Mouse (Mus musculus) CH12.LX (cell line): ENCODE data around the gene Rcan1. TPM values are rescaled to one million over a fixed set of nuclear protein-coding genes. Genes with fewer than 3 reads are reported as not detected.

Experiments used
- DNase-seq: peaks from one replicate; pipeline ENCODE4 v3.0.0-alpha.2; 2013; ENCODE audit errors: extremely low read depth
- H3K27ac ChIP-seq: 2 replicates; pipeline ENCODE4 v1.5.1; 2012; ENCODE audit warnings: low read depth, mild to moderate bottlenecking, control low read depth, moderate library complexity; ENCODE audit not compliant: insufficient read depth
- H3K27me3 ChIP-seq: replicated peaks from 2 replicates; pipeline ENCODE3; 2012; ENCODE audit warnings: inconsistent platforms
- H3K36me3 ChIP-seq, 2 experiments: replicated peaks in 1 of 2; 2 replicates each; pipeline versions ENCODE3 to v1.6.1; 2012; ENCODE audit warnings: inconsistent platforms in 1 of 2, low read length in 1 of 2, mild to moderate bottlenecking in 1 of 2, mixed read lengths in 1 of 2, moderate library complexity in 1 of 2; ENCODE audit not compliant: control insufficient read depth in 1 of 2, insufficient read depth in 1 of 2
- H3K4me1 ChIP-seq, 2 experiments: 2 replicates each; pipeline ENCODE4 v1.6.1; 2012; ENCODE audit warnings: inconsistent platforms in 1 of 2, moderate library complexity in 1 of 2; ENCODE audit not compliant: insufficient read depth in 2 of 2, control insufficient read depth in 1 of 2
- H3K4me2 ChIP-seq: 2 replicates; pipeline ENCODE4 v1.6.1; 2012; ENCODE audit warnings: low read depth, mild to moderate bottlenecking, control low read depth; ENCODE audit not compliant: poor library complexity, insufficient read depth, severe bottlenecking
- H3K4me3 ChIP-seq, 3 experiments: fragments of 150-350 bp in 1 of 3; sonication (generic) in 1 of 3; replicated peaks in 1 of 3; 2 replicates each; pipeline versions ENCODE3 to v1.5.1; 2011 to 2012; ENCODE audit warnings: low read depth in 2 of 3, low read length in 2 of 3, mild to moderate bottlenecking in 2 of 3, moderate library complexity in 2 of 3, control low read depth in 1 of 3, improper control_type of control experiment in 1 of 3, inconsistent platforms in 1 of 3, mixed read lengths in 1 of 3; ENCODE audit not compliant: poor library complexity in 1 of 3
- H3K79me2 ChIP-seq: replicated peaks from 2 replicates; pipeline ENCODE4 v1.6.1; 2012; ENCODE audit warnings: mild to moderate bottlenecking, moderate library complexity; ENCODE audit not compliant: control insufficient read depth, poor library complexity, insufficient read depth, severe bottlenecking; ENCODE audit errors: extremely low read depth
- H3K9ac ChIP-seq: 2 replicates; pipeline ENCODE4 v1.6.1; 2012; ENCODE audit warnings: low read depth, mild to moderate bottlenecking, control low read depth, moderate library complexity; ENCODE audit not compliant: insufficient read depth
- H3K9me3 ChIP-seq: replicated peaks from 2 replicates; pipeline ENCODE3; 2012; ENCODE audit warnings: low read length, inconsistent platforms, mixed read lengths
- CHD1 ChIP-seq: IDR thresholded peaks from 2 replicates; pipeline ENCODE4 v1.6.1; 2012; ENCODE audit warnings: low read depth, low read length, improper control_type of control experiment, inconsistent platforms
- CHD2 ChIP-seq: IDR thresholded peaks from 2 replicates; pipeline ENCODE4 v1.6.1; 2011; ENCODE audit warnings: low read length, improper control_type of control experiment
- CTCF ChIP-seq, 2 experiments: IDR thresholded peaks in 1 of 2; conservative IDR thresholded peaks in 1 of 2; 2 replicates each; pipeline ENCODE4 v1.5.1; 2011 to 2012; ENCODE audit warnings: low read depth in 2 of 2, low read length in 2 of 2, improper control_type of control experiment in 1 of 2, inconsistent platforms in 1 of 2, mild to moderate bottlenecking in 1 of 2, moderate library complexity in 1 of 2
- E2F4 ChIP-seq: IDR thresholded peaks from 2 replicates; pipeline ENCODE4 v1.6.1; 2011; ENCODE audit warnings: low read depth, low read length, improper control_type of control experiment; ENCODE audit not compliant: insufficient replicate concordance
- EP300 ChIP-seq: IDR thresholded peaks from 2 replicates; pipeline ENCODE4 v1.6.1; 2011; ENCODE audit warnings: low read length, improper control_type of control experiment
- HCFC1 ChIP-seq: IDR thresholded peaks from 2 replicates; pipeline ENCODE4 v1.6.1; 2012; ENCODE audit warnings: low read depth, mild to moderate bottlenecking, inconsistent platforms, low read length, improper control_type of control experiment
- IRF4 ChIP-seq: IDR thresholded peaks from 2 replicates; pipeline ENCODE4 v1.6.1; 2014; ENCODE audit warnings: low read depth, mild to moderate bottlenecking, inconsistent platforms, low read length, improper control_type of control experiment
- JUN ChIP-seq: IDR thresholded peaks from 2 replicates; pipeline ENCODE4 v1.6.1; 2011; ENCODE audit warnings: low read depth, mild to moderate bottlenecking, low read length, improper control_type of control experiment, moderate library complexity; ENCODE audit not compliant: insufficient read depth
- JUND ChIP-seq: conservative IDR thresholded peaks from 2 replicates; pipeline ENCODE4 v1.6.1; 2011; ENCODE audit warnings: low read depth, low read length, improper control_type of control experiment
- MAX ChIP-seq: IDR thresholded peaks from 2 replicates; pipeline ENCODE4 v1.6.1; 2011; ENCODE audit warnings: low read length, improper control_type of control experiment
- MEF2A ChIP-seq: IDR thresholded peaks from 2 replicates; pipeline ENCODE4 v1.6.1; 2014; ENCODE audit warnings: low read depth, mild to moderate bottlenecking, inconsistent platforms, low read length, improper control_type of control experiment, borderline replicate concordance
- MXI1 ChIP-seq: IDR thresholded peaks from 2 replicates; pipeline ENCODE4 v1.6.1; 2011; ENCODE audit warnings: mild to moderate bottlenecking, low read depth, low read length, improper control_type of control experiment
- NELFE ChIP-seq: IDR thresholded peaks from 2 replicates; pipeline ENCODE4 v1.6.1; 2011; ENCODE audit warnings: low read depth, low read length, improper control_type of control experiment
- POLR2A ChIP-seq: IDR thresholded peaks from 2 replicates; pipeline ENCODE4 v1.6.1; 2011; ENCODE audit warnings: low read depth, mild to moderate bottlenecking, improper control_type of control experiment, low read length
- RAD21 ChIP-seq: IDR thresholded peaks from 2 replicates; pipeline ENCODE4 v1.6.1; 2011; ENCODE audit warnings: low read depth, mild to moderate bottlenecking, low read length, improper control_type of control experiment, moderate library complexity
- SIN3A ChIP-seq: IDR thresholded peaks from 2 replicates; pipeline ENCODE4 v1.6.1; 2012; ENCODE audit warnings: low read length, improper control_type of control experiment, inconsistent platforms
- SMC3 ChIP-seq: IDR thresholded peaks from 2 replicates; pipeline ENCODE4 v1.6.1; 2011; ENCODE audit warnings: low read depth, low read length, improper control_type of control experiment
- TCF12 ChIP-seq: IDR thresholded peaks from 2 replicates; pipeline ENCODE4 v1.6.1; 2014; ENCODE audit warnings: low read depth, mild to moderate bottlenecking, inconsistent platforms, low read length, improper control_type of control experiment
- UBTF ChIP-seq: IDR thresholded peaks from 2 replicates; pipeline ENCODE4 v1.6.1; 2012; ENCODE audit warnings: low read depth, mild to moderate bottlenecking, inconsistent platforms, low read length, improper control_type of control experiment, moderate library complexity
- ZC3H11A ChIP-seq: IDR thresholded peaks from 2 replicates; pipeline ENCODE4 v1.6.1; 2012; ENCODE audit warnings: low read depth, mild to moderate bottlenecking, inconsistent platforms, low read length, improper control_type of control experiment
- ZNF384 ChIP-seq: IDR thresholded peaks from 2 replicates; pipeline ENCODE4 v1.6.1; 2012; ENCODE audit warnings: low read depth, low read length, improper control_type of control experiment, inconsistent platforms
- dilution Hi-C: fragments of 300-500 bp; cut with MboI; formaldehyde crosslinking; loops from 2 replicates; pipeline ENCODE4 v1.14.3; 2020; ENCODE audit warnings: low sequenced_read_pairs; ENCODE audit not compliant: extremely low pct_unique_long_range_greater_than_20kb, extremely low pct_ligation_motif_present
- in situ Hi-C: fragments of 300-500 bp; cut with MboI; formaldehyde crosslinking; loops from 3 replicates; pipeline ENCODE4 v1.14.3; 2019; ENCODE audit warnings: low sequenced_read_pairs, low pct_ligation_motif_present, low pct_unique_long_range_greater_than_20kb, mixed read lengths
- polyA plus RNA-seq: library from polyadenylated mRNA; unstranded; fragments of >175 nt; gene quantifications from 2 replicates; pipeline ENCODE4 v1.2.1, GENCODE M21; 2012; ENCODE audit warnings: low read depth; ENCODE audit not compliant: insufficient read length
- total RNA-seq, 2 experiments: library from RNA; depleted of rRNA; stranded (reverse); fragments of 300-350 nt in 1 of 2; fragments of >200 nt in 1 of 2; gene quantifications; 2 replicates each; pipeline ENCODE4 v1.2.3; 2012 to 2014

Gene Rcan1
- total and polyA plus RNA-seq, 3 experiments: 10.0 to 15.3 (median 12.4) TPM

- Histone ChIP-seq H3K36me3 (peaks cover 5 to 35% of the 10 kb centered on the region in 2 experiments), H3K27ac (no peak overlapping the region), H3K4me1 (peaks cover 8 to 56% of the 10 kb centered on the region in 2 experiments), H3K9ac (no peak overlapping the region), H3K4me2 (no peak overlapping the region), H3K4me3 (no peak overlapping the region), H3K79me2 (no peaks in the 10 kb centered on the region), H3K9me3 (no peaks in the 10 kb centered on the region), H3K27me3 (no peaks in the 10 kb centered on the region)
- TF ChIP-seq ZNF384: peak; percentile 74
- peak; percentile 68 for TF ChIP-seq IRF4
- TF ChIP-seq MAX: no peak
- peak; percentile 74 for TF ChIP-seq TCF12
- TF ChIP-seq JUND: peak; percentile 77; the same call in 1 of the 2 replicates
- no peak for TF ChIP-seq HCFC1
- no peak for TF ChIP-seq SIN3A
- TF ChIP-seq CHD2: peak; percentile 22; the same call in 1 of the 2 replicates
- TF ChIP-seq JUN: peak; percentile 35; the same call in 1 of the 2 replicates
- no peak for TF ChIP-seq UBTF
- no peak for TF ChIP-seq MEF2A
- TF ChIP-seq EP300: peak; percentile 68
- no peak for TF ChIP-seq CHD1
- no peak for TF ChIP-seq MXI1
- no peak for TF ChIP-seq POLR2A
- no peak for TF ChIP-seq ZC3H11A
- TF ChIP-seq E2F4: no peak
- in situ Hi-C loops: loop anchor here (5.0 kb wide), 1 partner anchor 129 kb away; no protein-coding TSS in a partner anchor
- DNase-seq: no peak
- dilution Hi-C loops: no loop called here
Observed at GRCm38 (mm10) chr16:92455969-92456368, 14.7 kb downstream of the Rcan1 start.

- Histone ChIP-seq H3K4me3 (no peak overlapping the region), H3K4me1 (peaks cover 8 to 51% of the 10 kb centered on the region in 2 experiments), H3K9me3 (no peaks in the 10 kb centered on the region), H3K9ac (no peak overlapping the region), H3K36me3 (peaks cover 6 to 38% of the 10 kb centered on the region in 2 experiments), H3K27ac (no peak overlapping the region), H3K4me2 (no peak overlapping the region), H3K79me2 (no peaks in the 10 kb centered on the region), H3K27me3 (no peaks in the 10 kb centered on the region)
- no peak for DNase-seq
- dilution Hi-C loops: no loop called here
- no peak for TF ChIP-seq NELFE
- TF ChIP-seq SMC3: peak; percentile 53
- no peak for TF ChIP-seq SIN3A
- peak in 1 of 2 experiments; percentile 58; a peak in 2 of 4 replicates for TF ChIP-seq CTCF (conservative IDR thresholded peaks at IDR 0.05 in 1 of 2, IDR thresholded peaks at IDR 0.05 in 1 of 2; ENCODE audit: low read depth in 2 of 2, low read length in 2 of 2)
- peak; percentile 35 for TF ChIP-seq RAD21
- in situ Hi-C loops: loop anchor here (5.0 kb wide), 1 partner anchor 128 kb away; no protein-coding TSS in a partner anchor
Observed at GRCm38 (mm10) chr16:92455488-92455887, 15.2 kb downstream of the Rcan1 start.
